Mouse (Mus musculus): ENCODE measurements around the gene Abat.
"Not testable (repeated sequence)": the region's sequence is repeated elsewhere in the genome, so short reads cannot be mapped to it uniquely, and the experiment has no call there.

The Abat gene

DNA sequence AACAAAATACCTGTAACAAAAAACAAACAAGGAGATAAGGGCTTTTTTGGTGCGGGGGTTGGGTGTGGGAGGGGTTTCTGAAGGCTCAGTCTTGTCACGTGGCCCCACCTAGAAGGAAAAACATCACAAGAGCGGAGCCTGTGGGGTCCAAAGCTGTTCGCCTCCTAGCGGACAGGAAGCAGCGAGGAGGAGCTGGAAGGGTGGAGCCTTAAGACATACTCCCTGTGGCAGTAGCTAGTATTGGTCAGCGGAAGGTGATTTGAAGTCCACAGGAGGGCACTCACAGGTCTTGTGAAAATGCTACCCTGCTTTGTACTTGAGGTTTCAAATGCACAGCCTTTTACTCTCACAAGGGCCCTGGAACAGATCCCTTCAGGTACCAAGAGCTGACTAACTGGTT lies 19.7 kb downstream of the Abat start:
- DNase-seq (ENCODE audit: low read depth, low spot score), result no peak

DNA sequence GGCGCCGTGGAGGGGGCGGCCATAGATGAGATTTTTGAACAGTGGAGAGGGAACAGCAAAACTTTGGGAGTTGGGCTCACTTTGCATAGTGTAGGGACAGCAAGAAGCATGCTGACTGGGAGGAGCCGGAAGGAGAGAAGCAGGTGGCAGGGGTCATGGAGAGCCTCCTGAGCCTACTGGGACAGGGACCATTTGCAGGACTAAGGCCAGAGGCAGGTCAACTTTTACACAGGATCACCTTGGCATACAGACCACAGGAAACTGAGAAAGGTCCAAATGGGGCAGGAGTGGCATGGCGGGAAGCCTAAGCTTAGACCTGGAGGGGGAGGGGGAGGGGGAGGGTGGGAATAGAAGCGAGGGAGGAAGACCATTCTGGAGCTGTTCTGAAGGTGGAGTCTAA lies 20.2 kb downstream of the Abat start:
- DNase-seq (ENCODE audit: low read depth, low spot score), result no peak

DNA sequence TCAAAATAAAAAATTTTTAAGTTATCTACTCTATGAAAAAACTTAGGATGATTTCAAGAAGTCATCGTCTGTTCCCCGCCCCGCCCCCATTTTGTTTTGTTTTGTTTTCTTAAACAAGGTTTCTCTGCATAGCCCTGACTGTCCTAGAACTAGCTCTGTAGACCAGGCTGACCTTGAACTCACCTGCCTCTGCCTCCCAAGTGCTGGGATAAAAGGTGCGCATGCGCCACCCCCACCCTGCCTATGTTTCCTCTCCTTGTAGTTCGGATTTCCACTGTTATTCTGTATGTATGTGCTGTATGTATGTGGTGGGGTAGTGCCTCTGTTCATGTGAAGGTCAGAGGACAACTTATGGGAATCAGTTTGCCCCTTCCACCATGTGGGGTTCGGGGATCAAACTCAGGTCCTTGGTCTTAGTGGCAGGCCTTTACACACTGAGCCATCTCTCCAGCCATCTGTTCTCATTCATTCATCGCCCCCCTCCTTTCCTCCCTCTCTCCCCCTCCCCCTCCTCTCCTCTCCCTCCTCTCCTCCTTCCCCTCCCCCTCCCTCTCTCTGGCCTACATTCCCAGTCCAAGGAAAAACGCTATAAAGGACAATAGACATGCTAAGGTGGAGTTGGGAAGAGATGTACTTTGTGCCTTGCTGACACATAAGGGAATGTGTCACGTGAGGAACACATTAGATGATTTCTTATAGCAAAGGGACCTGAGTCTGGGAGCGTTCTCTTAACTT lies 21.4 kb downstream of the Abat start:
- DNase-seq (ENCODE audit: low read depth, low spot score), result no peak

GRCm38 (mm10) chr16:8535411-8535810 lies 22.2 kb downstream of the Abat start:
- DNase-seq (ENCODE audit: low read depth, low spot score), result no peak

DNA sequence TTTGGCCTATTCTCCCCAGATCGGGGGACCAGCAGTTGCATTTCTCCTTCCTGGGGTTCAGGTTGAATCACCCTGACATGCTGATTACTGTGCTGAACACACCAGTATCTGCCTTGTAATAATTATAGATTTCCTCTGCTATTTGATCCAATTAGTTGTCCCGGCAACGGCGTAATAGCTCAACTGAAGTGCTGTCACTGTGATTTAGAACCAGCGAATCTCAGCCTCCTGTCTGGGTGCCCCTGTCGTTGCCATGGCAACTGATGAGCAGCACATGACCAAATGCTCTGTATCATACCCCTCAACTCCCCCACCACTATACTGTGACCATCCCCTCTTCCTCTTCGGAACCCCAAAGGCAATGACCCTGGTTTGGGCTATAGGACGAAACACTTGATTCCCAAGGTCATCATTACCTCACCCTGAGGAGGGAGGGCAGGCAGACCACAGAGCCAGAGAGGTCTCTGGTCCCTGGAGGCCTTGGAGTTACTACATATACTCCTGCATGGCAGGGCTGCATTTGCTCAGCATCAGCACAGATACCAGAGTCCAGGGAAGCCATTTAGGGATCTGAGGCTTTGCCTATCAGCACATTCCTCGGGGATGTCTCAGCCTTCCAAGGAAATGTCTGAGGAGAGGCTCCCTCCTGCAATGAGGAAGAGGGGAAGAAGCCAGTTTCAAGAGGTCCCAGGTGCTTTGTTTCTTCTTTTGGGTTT lies 26.1 kb downstream of the Abat start:
- peak; percentile 80 for DNase-seq (ENCODE audit: low read depth, low spot score)

- DNase-seq (ENCODE audit: low read depth, low spot score), result no peak
These were observed 27.7 kb downstream of the Abat start for GRCm38 (mm10) chr16:8540859-8541314.

GRCm38 (mm10) chr16:8547836-8548235 lies 34.6 kb downstream of the Abat start:
- DNase-seq (ENCODE audit: low read depth, low spot score), result no peak

DNA sequence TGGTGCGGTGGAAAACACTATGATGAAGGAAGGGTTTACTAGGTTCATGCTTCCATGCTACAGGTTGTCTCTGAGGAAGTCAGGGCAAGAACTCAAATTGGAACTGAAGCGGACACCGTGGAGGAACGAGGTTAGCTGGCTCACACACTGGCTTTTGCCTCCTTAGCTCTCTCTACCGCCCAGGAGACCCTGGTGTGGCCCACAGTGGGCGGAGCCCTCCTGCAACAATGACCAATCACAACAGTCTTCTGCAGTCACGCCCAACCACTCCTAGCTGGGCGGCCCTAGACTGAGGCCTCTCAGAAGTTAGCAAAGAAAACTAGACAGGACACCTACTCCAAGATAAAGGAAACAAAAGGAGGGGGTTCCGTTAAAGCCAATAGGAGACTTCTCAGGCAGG lies 36.3 kb downstream of the Abat start:
- DNase-seq (ENCODE audit: low read depth, low spot score), result no peak

- no peak for DNase-seq (ENCODE audit: low read depth, low spot score)
These were observed 41.1 kb downstream of the Abat start for GRCm38 (mm10) chr16:8554351-8554750.

DNA sequence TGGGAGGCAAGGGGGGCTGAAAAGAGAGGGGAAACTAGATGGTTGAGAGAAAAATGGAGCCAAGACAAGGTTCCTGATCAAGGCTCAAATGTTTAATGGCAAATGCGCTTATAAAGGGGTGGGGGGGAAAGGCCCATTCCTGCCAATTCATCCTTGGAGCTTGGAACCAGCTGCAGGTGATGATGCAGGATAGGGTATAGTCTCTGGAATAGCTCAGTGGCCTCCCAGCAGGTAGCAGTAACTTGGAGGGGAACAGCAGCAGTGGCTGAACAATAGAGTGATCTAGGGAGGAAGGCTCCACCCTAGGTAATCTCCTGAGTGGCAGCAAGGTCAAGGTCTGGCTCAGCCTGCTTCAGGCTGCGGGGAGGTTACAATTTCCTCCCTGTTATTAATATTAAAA lies 41.5 kb downstream of the Abat start:
- DNase-seq (ENCODE audit: low read depth, low spot score), result not testable (repeated sequence)

- DNase-seq (ENCODE audit: low read depth, low spot score), result not testable (repeated sequence)
These were observed 42.1 kb downstream of the Abat start for GRCm38 (mm10) chr16:8555371-8555770.

DNA sequence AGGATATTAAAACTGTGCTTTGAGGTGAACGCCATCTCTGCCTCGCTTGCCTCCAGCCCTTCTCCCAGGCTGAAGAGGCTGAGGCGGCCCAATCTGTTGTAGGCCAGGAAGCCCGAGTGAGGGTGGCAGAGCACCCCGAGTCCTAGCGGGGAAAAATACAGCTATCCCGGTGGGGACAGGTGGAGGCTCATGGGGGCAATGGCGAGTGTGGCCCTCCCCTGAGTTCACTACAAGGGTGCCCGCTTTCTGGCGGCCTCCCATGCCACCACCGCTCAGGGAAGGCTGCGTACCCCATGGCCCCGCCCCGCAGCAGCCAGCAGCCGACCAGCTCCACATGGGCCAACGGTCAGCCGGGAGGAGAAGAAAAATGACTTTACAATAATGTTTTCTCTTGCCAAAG lies 46.9 kb downstream of the Abat start:
- no peak for DNase-seq (ENCODE audit: low read depth, low spot score)

GRCm38 (mm10) chr16:8561101-8561500 lies 47.9 kb downstream of the Abat start:
- not testable (repeated sequence) for DNase-seq (ENCODE audit: low read depth, low spot score)

GRCm38 (mm10) chr16:8561856-8562255 lies 48.6 kb downstream of the Abat start:
- not testable (repeated sequence) for DNase-seq (ENCODE audit: low read depth, low spot score)

DNA sequence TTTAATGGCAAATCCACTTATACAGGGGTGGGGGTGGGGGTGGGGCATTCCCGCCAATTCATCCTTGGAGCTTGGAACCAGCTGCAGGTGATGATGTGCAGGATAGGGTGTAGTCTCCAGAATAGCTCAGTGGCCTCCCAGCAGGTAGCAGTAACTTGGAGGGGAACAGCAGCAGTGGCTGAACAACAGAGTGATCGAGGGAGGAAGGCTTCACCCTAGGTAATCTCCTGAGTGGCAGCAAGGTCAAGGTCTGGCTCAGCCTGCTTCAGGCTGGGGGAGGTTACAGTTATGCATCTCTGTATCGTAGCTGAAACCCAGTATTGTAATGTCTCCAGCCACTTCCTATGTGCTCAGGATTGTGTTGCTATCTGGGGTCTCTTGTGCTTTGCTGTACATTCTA lies 49.6 kb downstream of the Abat start:
- DNase-seq (ENCODE audit: low read depth, low spot score), result not testable (repeated sequence)

DNA sequence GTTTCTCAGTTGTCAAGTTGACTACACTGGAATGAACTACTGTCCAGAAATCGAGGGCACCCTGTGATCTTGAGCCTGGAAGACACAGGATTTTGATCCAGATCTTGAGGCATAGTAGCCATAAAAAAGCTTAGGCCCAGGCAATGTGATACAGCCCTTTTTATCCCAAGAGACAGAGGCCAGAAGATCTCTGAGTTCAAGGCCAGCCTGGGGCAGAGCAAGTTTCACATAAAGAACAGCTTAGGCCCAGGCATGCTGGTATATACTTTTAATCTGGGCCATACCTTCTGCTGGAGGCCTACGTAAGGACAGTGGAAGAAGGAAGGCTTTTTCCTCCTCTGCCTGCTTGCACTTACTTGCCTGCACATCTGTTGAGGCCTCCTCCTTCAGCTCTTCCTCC lies 51.6 kb downstream of the Abat start:
- no peak for DNase-seq (ENCODE audit: low read depth, low spot score)

DNA sequence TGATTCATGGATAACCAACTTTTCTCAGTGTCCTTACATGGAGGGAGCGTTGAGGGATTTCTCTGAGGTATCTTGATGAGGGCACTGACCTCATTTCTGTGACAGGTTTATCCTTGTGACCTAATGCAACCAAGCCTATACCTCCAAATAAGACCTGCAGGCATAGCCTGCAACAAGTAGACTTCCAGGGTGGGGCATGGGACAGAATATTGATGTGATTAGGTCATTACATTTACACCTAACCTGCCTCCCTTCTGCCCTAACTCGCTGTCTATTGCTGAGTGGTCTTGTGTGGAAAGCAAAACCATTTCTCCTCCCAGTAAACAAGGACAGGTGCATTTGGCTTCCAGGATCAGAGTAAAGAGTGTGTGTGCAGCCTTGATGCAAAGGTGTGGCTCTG lies 52.3 kb downstream of the Abat start:
- no peak for DNase-seq (ENCODE audit: low read depth, low spot score)

DNA sequence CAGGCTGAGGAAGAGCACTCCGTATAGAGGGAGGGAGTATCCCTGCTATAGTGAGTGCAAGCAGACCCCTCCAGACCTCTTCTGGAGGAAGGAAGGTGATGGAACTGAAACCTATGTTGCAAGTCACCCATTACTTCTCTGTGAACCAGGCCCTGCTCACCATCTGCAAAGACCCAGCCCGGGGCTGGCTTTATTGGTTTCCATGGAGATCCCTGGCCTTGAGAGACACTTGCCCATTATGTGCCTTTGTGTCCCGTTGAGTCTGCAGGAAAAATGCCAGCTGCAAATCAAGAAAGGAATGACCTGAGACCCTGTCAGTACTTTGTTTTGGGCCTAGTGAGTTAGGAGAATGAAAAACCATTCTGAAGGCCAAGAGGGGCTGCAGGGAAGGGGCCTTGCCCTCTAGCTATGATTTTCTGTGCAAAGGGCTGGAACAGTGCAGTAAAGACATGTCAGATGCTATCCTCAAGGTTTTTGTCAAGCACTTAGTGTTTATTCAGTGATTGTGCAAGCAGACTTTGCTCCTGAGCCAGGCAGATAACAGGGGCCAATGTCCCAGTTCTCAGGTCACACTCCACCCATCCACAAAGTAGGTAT lies 53.0 kb downstream of the Abat start:
- DNase-seq (ENCODE audit: low read depth, low spot score), result peak; percentile 34

- no peak for DNase-seq (ENCODE audit: low read depth, low spot score)
These were observed 55.7 kb downstream of the Abat start for GRCm38 (mm10) chr16:8568881-8569280.

DNA sequence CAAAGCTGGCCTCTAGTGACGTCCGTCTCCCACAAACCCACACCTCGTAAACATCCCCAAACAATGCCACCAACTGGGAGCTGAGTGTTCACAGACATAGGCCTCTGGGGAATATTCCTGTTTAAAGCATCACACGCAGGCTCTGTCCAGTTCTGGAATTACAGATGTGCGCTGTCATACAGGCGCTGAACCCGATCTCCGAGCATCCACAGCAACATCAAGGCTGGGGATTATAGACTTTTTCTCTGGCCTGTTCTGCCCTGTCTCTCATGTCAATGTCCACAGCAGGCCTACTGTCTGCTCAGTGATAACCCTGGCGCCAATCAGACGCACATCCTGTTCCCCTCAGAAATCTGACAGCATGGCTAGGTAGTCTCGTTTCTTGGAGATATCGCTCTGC lies 57.1 kb downstream of the Abat start:
- DNase-seq (ENCODE audit: low read depth, low spot score), result no peak

- DNase-seq (ENCODE audit: low read depth, low spot score), result no peak
These were observed 57.8 kb downstream of the Abat start for GRCm38 (mm10) chr16:8570901-8571615.

- no peak for DNase-seq (ENCODE audit: low read depth, low spot score)
These were observed 59.8 kb downstream of the Abat start for GRCm38 (mm10) chr16:8573041-8573440.

All from brain, embryonic 18.5 days (tissue).